Mouse (Mus musculus) intestine, embryonic 16.5 days (tissue): Measurements from ENCODE around the gene Mknk2. TPM values are rescaled to one million over a fixed set of nuclear protein-coding genes. Genes with fewer than 3 reads are reported as not detected.
A peak's percentile ranks its signal among the peaks of the same experiment; 100 is the strongest.

ENCODE experiments used
- ATAC-seq: fragments of 200-750 bp; cut with Nextera tagmentation; 2 replicates; pipeline ENCODE4 v1.8.0; 2017; ENCODE audit warnings: moderate TSS enrichment, moderate library complexity
- H3K27ac ChIP-seq: fragments of 300-500 bp; sonication (generic); 2 replicates; pipeline ENCODE4 v1.5.1; 2014; ENCODE audit warnings: mild to moderate bottlenecking, low read length
- H3K27me3 ChIP-seq: fragments of 300-500 bp; sonication (generic); replicated peaks from 2 replicates; pipeline ENCODE4 v1.6.1; 2014; ENCODE audit warnings: low read length, control low read depth, mixed read lengths; ENCODE audit not compliant: control insufficient read depth, insufficient read depth
- H3K36me3 ChIP-seq: fragments of 300-500 bp; sonication (generic); 2 replicates; pipeline ENCODE4 v1.6.1; 2014; ENCODE audit warnings: low read length, control low read depth; ENCODE audit not compliant: control insufficient read depth, insufficient read depth
- H3K4me1 ChIP-seq: fragments of 300-500 bp; sonication (generic); 2 replicates; pipeline ENCODE4 v1.6.1; 2014; ENCODE audit warnings: low read length, control low read depth, mixed read lengths; ENCODE audit not compliant: control insufficient read depth, insufficient read depth
- H3K4me2 ChIP-seq: fragments of 300-500 bp; sonication (generic); 2 replicates; pipeline ENCODE4 v1.6.1; 2014; ENCODE audit warnings: low read depth, low read length, control low read depth
- H3K4me3 ChIP-seq: fragments of 300-500 bp; sonication (generic); 2 replicates; pipeline ENCODE4 v1.5.1; 2014; ENCODE audit warnings: mild to moderate bottlenecking, low read length
- H3K9ac ChIP-seq: fragments of 300-500 bp; sonication (generic); 2 replicates; pipeline ENCODE4 v1.6.1; 2014; ENCODE audit warnings: low read depth, low read length
- H3K9me3 ChIP-seq: fragments of 300-500 bp; sonication (generic); 2 replicates; pipeline ENCODE4 v1.6.1; 2016; ENCODE audit warnings: low read length, control low read depth; ENCODE audit not compliant: control insufficient read depth
- WGBS: fragments of 180-500 bp; shearing (Covaris S2); extraction: QIAGEN DNeasy Blood & Tissue Kit; methylation state at CpG from one replicate; pipeline ENCODE4 v1.1.7; 2014; 5-methylcytosine and 5-hydroxymethylcytosine counted together
- polyA plus RNA-seq: library from polyadenylated mRNA; unstranded; fragments of >200 nt; fragmentation: Nextera tagmentation; extraction: Ambion mirVana; gene quantifications from 2 replicates; pipeline ENCODE4 v1.2.1, GENCODE M21; 2015

Mknk2 gene
- polyA plus RNA-seq, 1 experiment from 2014 or later: 18.3 TPM

DNA sequence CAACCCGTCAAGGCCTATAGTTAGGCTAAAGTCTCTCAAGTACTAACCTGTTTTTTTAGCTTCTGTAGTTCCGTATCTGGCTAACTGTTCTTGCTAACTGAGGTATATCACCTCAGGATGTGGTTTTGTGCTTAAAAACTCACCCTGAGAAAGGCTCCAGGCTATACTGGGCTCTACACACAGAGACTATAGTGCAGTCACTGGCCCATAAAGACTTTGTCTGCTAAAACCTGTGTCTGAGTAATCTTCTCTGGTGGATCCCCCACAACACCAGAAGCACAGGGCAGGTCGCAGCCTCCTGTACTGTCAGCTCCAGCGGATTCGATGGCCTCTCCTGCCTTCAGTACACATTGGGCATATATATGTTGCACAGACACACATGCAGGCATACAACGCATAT is 4.1 kb upstream of the Mknk2 start:
- Histone ChIP-seq H3K4me2 (no peak overlapping the region), H3K4me3 (no peak overlapping the region), H3K9me3 (no peaks in the 10 kb centered on the region), H3K27me3 (no peaks in the 10 kb centered on the region), H3K9ac (no peak overlapping the region), H3K27ac (no peak overlapping the region), H3K36me3 (no peaks in the 10 kb centered on the region; the same call in 1 of the 2 replicates), H3K4me1 (peaks cover 26% of the 10 kb centered on the region)
- no peak for ATAC-seq
- 93% methylated on average over 6 of the region's 6 CpGs for WGBS

GRCm38 (mm10) chr10:80680260-80680696 is 2.4 kb upstream of the Mknk2 start:
- Histone ChIP-seq H3K27ac (no peak overlapping the region; the same call in 1 of the 2 replicates), H3K4me3 (no peak overlapping the region), H3K9ac (no peak overlapping the region), H3K4me2 (no peak overlapping the region), H3K9me3 (no peaks in the 10 kb centered on the region), H3K36me3 (no peaks in the 10 kb centered on the region), H3K27me3 (no peaks in the 10 kb centered on the region), H3K4me1 (peaks cover 27% of the 10 kb centered on the region)
- ATAC-seq: no peak
- 75% methylated on average over 2 of the region's 2 CpGs for WGBS

DNA sequence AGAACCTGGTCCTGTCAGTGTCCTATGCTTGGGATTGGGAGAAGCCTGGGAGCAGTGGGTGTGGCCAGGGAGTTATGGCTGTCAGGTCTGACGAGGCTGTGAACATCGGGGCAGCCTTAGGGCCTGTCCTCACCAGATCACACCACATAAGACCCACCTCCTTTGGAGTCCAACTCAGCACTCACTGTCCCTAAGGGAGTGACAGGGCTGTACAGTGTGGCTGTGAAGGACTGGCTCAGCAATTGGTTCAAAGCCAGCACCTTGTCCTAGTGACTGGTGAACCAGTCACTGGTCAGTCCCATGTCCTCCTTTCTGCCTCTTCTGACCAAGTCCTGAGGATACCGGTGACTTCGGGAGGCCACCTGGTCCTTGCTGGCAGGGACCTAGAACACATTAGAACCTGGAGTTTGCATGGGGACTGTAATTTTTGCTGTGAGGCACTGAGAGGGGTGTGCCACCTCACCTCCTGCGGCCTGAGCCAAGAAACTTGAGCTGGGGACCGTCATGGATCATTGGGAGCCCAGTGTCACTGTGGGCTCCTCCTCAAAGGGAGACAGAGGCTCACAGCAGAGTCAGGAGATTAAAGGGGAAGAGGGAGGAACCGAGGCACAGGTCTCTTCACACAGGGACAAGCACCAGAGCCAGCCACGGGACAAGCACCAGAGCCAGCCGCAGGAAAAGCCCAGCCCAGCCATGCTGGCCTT is 1.8 kb upstream of the Mknk2 start:
- H3K4me1 ChIP-seq: peaks cover 27% of the 10 kb centered on the region
- WGBS: 63% methylated on average over 9 of the region's 9 CpGs
- H3K9ac ChIP-seq: no peak overlapping the region
- H3K27ac ChIP-seq: peak overlapping the region; percentile 94
- no peak overlapping the region for H3K4me2 ChIP-seq
- no peaks in the 10 kb centered on the region for H3K36me3 ChIP-seq
- no peaks in the 10 kb centered on the region for H3K9me3 ChIP-seq
- no peak overlapping the region for H3K4me3 ChIP-seq
- no peaks in the 10 kb centered on the region for H3K27me3 ChIP-seq
- no peak for ATAC-seq

DNA sequence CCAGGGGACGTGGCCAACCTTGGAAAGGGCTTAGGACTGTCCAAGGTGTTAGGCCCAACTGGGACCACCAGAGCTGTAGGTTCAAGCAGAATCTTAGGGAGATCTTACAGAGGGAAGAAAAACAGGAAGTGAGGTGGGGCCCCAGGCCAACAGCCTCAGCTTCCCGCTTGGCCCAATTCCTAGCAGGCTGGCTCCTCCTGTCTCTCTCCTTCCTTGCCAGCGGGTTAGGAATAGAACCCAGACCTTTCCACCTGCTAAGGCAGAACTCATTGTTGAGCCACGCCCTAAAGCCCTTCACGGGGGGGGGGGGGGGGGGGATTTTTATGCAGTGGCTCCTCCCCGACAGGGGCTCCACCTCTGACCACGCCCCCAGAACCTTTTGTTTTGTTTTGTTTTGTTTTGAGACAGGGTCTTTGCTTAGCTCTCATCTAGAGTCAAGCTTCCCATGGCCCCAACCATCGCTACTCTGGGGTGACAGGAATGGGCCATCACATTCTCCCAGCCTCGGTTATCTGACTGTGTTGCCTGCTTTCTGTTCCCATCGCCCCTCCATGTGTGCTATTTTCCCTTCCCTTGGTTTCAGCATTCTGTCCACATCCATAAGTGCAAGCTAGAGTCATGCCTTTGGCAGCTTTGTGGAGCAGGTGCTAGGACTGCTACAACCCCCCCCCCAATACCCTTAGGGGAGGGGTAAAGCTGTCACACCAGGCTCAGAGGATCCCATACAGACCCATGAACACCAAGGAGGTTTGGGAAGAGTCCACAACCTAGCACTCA is 877 bp upstream of the Mknk2 start:
- H3K36me3 ChIP-seq: no peaks in the 10 kb centered on the region
- ATAC-seq: no peak
- peak overlapping the region; percentile 94 for H3K27ac ChIP-seq
- H3K9ac ChIP-seq: peak overlapping the region; percentile 70; the same call in 1 of the 2 replicates
- H3K4me3 ChIP-seq: no peak overlapping the region
- H3K27me3 ChIP-seq: no peaks in the 10 kb centered on the region
- 52% methylated on average over 8 of the region's 10 CpGs for WGBS
- H3K4me2 ChIP-seq: peak overlapping the region; percentile 64; the same call in 1 of the 2 replicates
- peaks cover 37% of the 10 kb centered on the region for H3K4me1 ChIP-seq
- H3K9me3 ChIP-seq: no peaks in the 10 kb centered on the region

- 21% methylated on average over 9 of the region's 9 CpGs for WGBS
- no peaks in the 10 kb centered on the region for H3K36me3 ChIP-seq
- peak overlapping the region; percentile 96 for H3K4me3 ChIP-seq
- H3K4me1 ChIP-seq: peaks cover 51% of the 10 kb centered on the region
- H3K27me3 ChIP-seq: no peaks in the 10 kb centered on the region
- H3K27ac ChIP-seq: peak overlapping the region; percentile 94
- peak overlapping the region; percentile 70 for H3K9ac ChIP-seq
- H3K9me3 ChIP-seq: no peaks in the 10 kb centered on the region
- ATAC-seq: peak; percentile 0; the same call in 1 of the 2 replicates
- peak overlapping the region; percentile 64 for H3K4me2 ChIP-seq
These were observed 610 bp downstream of the Mknk2 start for GRCm38 (mm10) chr10:80677128-80677875.

DNA sequence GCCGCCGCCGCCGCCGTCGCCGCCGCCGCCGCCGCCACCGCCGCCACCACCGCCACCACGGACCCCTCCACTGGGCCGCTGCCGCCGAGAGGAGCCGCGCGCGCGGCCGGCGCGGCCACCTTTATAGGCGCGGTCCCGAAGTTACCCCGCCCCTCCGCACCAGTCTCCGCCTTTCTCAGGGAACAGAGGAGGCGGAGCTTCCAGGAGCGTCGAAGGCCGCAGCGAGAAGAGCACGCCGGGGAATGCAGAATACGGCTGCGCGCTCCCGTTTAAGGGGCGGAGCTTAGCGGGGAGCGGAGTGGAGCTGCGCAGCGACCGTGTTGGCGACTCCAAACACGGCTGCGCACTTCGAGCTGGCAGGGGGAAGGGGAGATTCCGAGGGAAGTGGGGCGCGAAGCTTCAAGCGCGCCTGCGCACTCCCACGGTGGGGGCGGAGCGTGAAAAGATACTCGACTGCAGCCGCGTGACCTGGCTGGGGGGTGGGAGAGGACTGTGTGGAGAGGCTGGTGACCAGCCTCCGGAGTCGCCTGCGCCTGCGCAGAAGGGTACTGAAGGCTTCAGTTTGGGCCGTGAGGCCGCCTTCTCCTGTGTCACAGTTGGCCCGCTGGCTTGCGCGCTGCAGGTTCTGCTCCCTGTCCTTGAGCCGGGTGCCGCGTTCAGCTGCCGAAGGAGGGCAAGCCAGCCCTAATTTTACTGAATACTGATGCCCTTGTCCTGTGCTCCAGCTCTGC is 1.5 kb downstream of the Mknk2 start:
- under 1% methylated on average over 71 of the region's 78 CpGs for WGBS
- H3K9me3 ChIP-seq: no peaks in the 10 kb centered on the region
- H3K4me2 ChIP-seq: peak overlapping the region; percentile 64
- H3K4me1 ChIP-seq: peaks cover 55% of the 10 kb centered on the region
- H3K27me3 ChIP-seq: no peaks in the 10 kb centered on the region
- H3K4me3 ChIP-seq: peak overlapping the region; percentile 96
- H3K36me3 ChIP-seq: peaks cover 4% of the 10 kb centered on the region
- peak overlapping the region; percentile 97 for H3K9ac ChIP-seq
- H3K27ac ChIP-seq: peak overlapping the region; percentile 94
- ATAC-seq: peak; percentile 92

GRCm38 (mm10) chr10:80675405-80676197 is 2.3 kb downstream of the Mknk2 start:
- peaks cover 10% of the 10 kb centered on the region for H3K36me3 ChIP-seq
- ATAC-seq: peak; percentile 4; the same call in 1 of the 2 replicates
- peak overlapping the region; percentile 64 for H3K4me2 ChIP-seq
- peaks cover 55% of the 10 kb centered on the region for H3K4me1 ChIP-seq
- H3K27me3 ChIP-seq: no peaks in the 10 kb centered on the region
- peak overlapping the region; percentile 75 for H3K27ac ChIP-seq
- WGBS: 0% methylated on average over 41 of the region's 54 CpGs
- peak overlapping the region; percentile 97 for H3K9ac ChIP-seq
- peak overlapping the region; percentile 96 for H3K4me3 ChIP-seq
- H3K9me3 ChIP-seq: no peaks in the 10 kb centered on the region

- Histone ChIP-seq H3K9ac (peak overlapping the region; percentile 97), H3K27me3 (no peaks in the 10 kb centered on the region), H3K9me3 (no peaks in the 10 kb centered on the region), H3K4me1 (peaks cover 55% of the 10 kb centered on the region), H3K27ac (peak overlapping the region; percentile 75), H3K4me2 (peak overlapping the region; percentile 64), H3K4me3 (peak overlapping the region; percentile 96), H3K36me3 (peaks cover 17% of the 10 kb centered on the region)
- ATAC-seq: no peak
- 10% methylated on average over 6 of the region's 6 CpGs for WGBS
These were observed 3.0 kb downstream of the Mknk2 start for GRCm38 (mm10) chr10:80674851-80675404.
